ENCODE assay signal across 16 mouse cellular contexts in genomic region chr16:24313544-24314326, GRCm38 (mm10).
DNase-seq lines count a peak whose midpoint lies in the region; ATAC-seq and TF ChIP-seq lines count a peak whose summit lies in the region.
"Had no signal": no experiment of that assay in that cellular context is flagged by ENCODE, and none has a peak within 500 bp of the region (broad histone marks: within the 10 kb centered on the region; RNA-seq: fewer than 3 reads in every experiment).

No protein-coding gene starts in this region.

- ATAC-seq in intestine, postnatal 0 days, result peak; percentile 96
- no peak for ATAC-seq in hindbrain, embryonic 11.5 days (ENCODE audit: low FRiP score)
- no peak for ATAC-seq in megakaryocyte, adult 5-6 weeks (ENCODE audit: poor library complexity, severe bottlenecking)
- ATAC-seq: hindbrain, embryonic 16.5 days had no signal

- H3K4me1 ChIP-seq in intestine, postnatal 0 days (replicated peaks; ENCODE audit: control insufficient read depth, insufficient read depth, low read length), result no peaks in the 10 kb centered on the region
- H3K4me1 ChIP-seq in hindbrain, embryonic 11.5 days (replicated peaks; ENCODE audit: control insufficient read depth, insufficient read depth, low read length), result no peaks in the 10 kb centered on the region
- H3K4me1 ChIP-seq: forebrain, embryonic 12.5 days; limb, embryonic 13.5 days; lung, embryonic 15.5 days; midbrain, embryonic 10.5 days had no signal

- H3K4me3 ChIP-seq in intestine, postnatal 0 days (ENCODE audit: low read depth, low read length), result no peak overlapping the region
- no peak overlapping the region for H3K4me3 ChIP-seq in hindbrain, embryonic 11.5 days (ENCODE audit: low read depth, low read length)
- H3K4me3 ChIP-seq: forebrain, embryonic 12.5 days; limb, embryonic 13.5 days; lung, embryonic 15.5 days; midbrain, embryonic 10.5 days had no signal

- H3K4me2 ChIP-seq in intestine, postnatal 0 days (replicated peaks; ENCODE audit: low read depth), result 0 out of 2 replicates have a peak overlapping the region, but pooled peaks have one; percentile 10
- H3K4me2 ChIP-seq in hindbrain, embryonic 11.5 days (replicated peaks; ENCODE audit: low read depth, low read length), result no peak overlapping the region
- H3K4me2 ChIP-seq: forebrain, embryonic 12.5 days; limb, embryonic 13.5 days; lung, embryonic 15.5 days had no signal

- 30% methylated on average over 7 of the region's 7 CpGs for WGBS in intestine, postnatal 0 days
- WGBS in hindbrain, embryonic 11.5 days, result 75% methylated on average over 7 of the region's 7 CpGs

- H3K9ac ChIP-seq in intestine, postnatal 0 days (ENCODE audit: low read depth, low read length), result no peak overlapping the region
- H3K9ac ChIP-seq in hindbrain, embryonic 11.5 days (ENCODE audit: low read depth, low read length), result no peak overlapping the region
- H3K9ac ChIP-seq: forebrain, embryonic 12.5 days; limb, embryonic 13.5 days; lung, embryonic 15.5 days had no signal

- H3K27ac ChIP-seq in intestine, postnatal 0 days (ENCODE audit: low read depth, low read length), result peak overlapping the region; percentile 73
- H3K27ac ChIP-seq in hindbrain, embryonic 11.5 days (ENCODE audit: low read depth, low read length), result no peak overlapping the region
- H3K27ac ChIP-seq: forebrain, embryonic 12.5 days; limb, embryonic 13.5 days; lung, embryonic 15.5 days; midbrain, embryonic 10.5 days had no signal

- H3K27me3 ChIP-seq in intestine, postnatal 0 days (replicated peaks; ENCODE audit: control insufficient read depth, insufficient read depth, low read length), result no peaks in the 10 kb centered on the region
- no peaks in the 10 kb centered on the region for H3K27me3 ChIP-seq in hindbrain, embryonic 11.5 days (ENCODE audit: control insufficient read depth, insufficient read depth, low read length)
- H3K27me3 ChIP-seq: forebrain, embryonic 12.5 days; limb, embryonic 13.5 days; lung, embryonic 15.5 days had no signal

- no peaks in the 10 kb centered on the region for H3K36me3 ChIP-seq in intestine, postnatal 0 days (ENCODE audit: control insufficient read depth, insufficient read depth)
- no peaks in the 10 kb centered on the region for H3K36me3 ChIP-seq in hindbrain, embryonic 11.5 days (ENCODE audit: control insufficient read depth, insufficient read depth, low read length)
- H3K36me3 ChIP-seq: forebrain, embryonic 12.5 days; limb, embryonic 13.5 days; lung, embryonic 15.5 days; midbrain, embryonic 10.5 days had no signal

- DNase-seq in kidney, adult 11 months, result peak; percentile 12
- no peak for DNase-seq in kidney, postnatal 10 days
- DNase-seq in 3134 (ENCODE audit: extremely low read depth, insufficient read length, low spot score), result peak; percentile 54
- DNase-seq in adrenal gland, adult 8-10 months, result peak; percentile 59
- DNase-seq in lung, postnatal 25 days (ENCODE audit: low spot score), result no peak
- DNase-seq in hindbrain, embryonic 11.5 days (ENCODE audit: low spot score), result no peak
- DNase-seq: cerebellum, adult 11 months; heart, postnatal 14 days; kidney, postnatal 4 days had no signal

- peak; percentile 26; the same call in 1 of the 2 replicates for TF ChIP-seq CTCF in intestine, postnatal 0 days (IDR thresholded peaks at IDR 0.05; ENCODE audit: low read depth)

- H3K9me3 ChIP-seq in intestine, postnatal 0 days (ENCODE audit: control insufficient read depth), result no peaks in the 10 kb centered on the region
- H3K9me3 ChIP-seq in hindbrain, embryonic 11.5 days (ENCODE audit: control insufficient read depth, low read length), result no peaks in the 10 kb centered on the region
- H3K9me3 ChIP-seq: forebrain, embryonic 12.5 days; limb, embryonic 13.5 days; lung, embryonic 15.5 days; midbrain, embryonic 10.5 days had no signal

Comparison
In these comparisons a context has a peak if more than half of its experiments do, and no peak if none do; other contexts are left out.
1. DNase-seq: peak in kidney, adult 11 months (single experiment), 3134 (single experiment) and adrenal gland, adult 8-10 months (single experiment); none in kidney, postnatal 10 days (single experiment), lung, postnatal 25 days (single experiment) and hindbrain, embryonic 11.5 days (single experiment).